Mouse (Mus musculus) spleen, adult 12 weeks (tissue): Measurements from ENCODE around the gene Sema4f.

Source experiments
- DNase-seq: peaks from one replicate; pipeline ENCODE4 v3.0.0; 2022; ENCODE audit warnings: low spot score

The Sema4f gene

DNA sequence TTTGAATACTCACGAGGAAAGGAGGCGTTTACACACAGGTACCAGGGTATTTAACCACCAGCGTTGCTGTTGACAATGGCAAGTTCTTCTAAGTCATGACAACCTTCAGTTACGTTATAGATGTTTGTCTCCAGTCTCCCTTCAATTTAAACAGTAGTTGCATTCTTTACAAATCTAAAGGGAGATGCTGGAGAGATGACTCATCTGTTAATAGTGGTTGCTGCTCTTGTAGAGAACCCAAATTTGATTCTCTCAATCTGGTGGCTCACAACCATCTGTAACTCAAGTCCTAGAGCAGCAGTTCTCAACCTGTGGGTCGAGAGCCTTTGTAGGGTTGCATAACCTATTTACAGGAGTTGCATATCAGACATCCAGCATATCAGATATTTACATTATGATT lies 71.1 kb downstream of the Sema4f start:
- DNase-seq, result no peak

DNA sequence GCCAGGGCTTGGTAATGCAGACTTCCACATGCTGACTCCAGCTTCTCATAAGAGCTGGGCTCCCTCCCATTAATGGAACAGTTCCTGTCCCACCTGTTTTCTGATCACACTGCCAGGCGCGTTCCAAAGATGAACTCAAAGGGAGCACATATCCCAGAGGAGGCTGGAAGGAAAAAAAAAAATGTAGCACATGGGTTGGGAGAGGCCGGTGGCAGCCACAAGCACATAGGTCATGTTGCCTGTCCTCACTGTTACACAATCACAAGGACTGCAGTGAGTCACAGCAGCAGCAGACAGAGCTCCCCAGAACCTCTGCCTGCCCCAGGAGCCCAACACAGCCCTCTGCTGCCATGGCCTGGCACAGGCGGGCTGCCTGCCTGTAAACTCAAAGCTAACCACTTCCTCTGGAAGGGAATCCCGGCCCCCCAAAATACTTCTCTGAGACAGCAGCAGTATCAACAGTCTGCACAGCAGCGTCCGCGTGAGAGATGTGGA lies 76.1 kb downstream of the Sema4f start:
- DNase-seq, result no peak

DNA sequence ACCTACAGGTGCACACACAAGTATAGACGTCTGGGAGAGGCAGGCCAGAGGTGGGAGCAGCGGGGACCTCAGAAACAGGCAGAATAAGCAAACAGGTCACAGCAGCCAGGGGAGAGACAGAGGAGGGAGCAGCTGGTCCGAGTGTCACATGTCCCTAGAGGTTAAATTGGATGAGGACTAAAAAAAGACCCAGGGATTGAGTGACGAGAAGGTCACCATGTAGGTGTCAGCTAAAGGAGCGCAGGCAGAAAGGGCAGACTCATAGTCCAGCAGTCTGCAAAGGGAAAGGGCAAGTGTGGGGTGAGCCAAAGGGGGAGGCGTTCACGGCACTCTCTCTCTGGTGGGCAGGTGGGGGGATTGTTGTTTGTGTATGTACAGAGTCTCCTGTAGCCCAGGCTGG lies 77.1 kb downstream of the Sema4f start:
- DNase-seq, result no peak

DNA sequence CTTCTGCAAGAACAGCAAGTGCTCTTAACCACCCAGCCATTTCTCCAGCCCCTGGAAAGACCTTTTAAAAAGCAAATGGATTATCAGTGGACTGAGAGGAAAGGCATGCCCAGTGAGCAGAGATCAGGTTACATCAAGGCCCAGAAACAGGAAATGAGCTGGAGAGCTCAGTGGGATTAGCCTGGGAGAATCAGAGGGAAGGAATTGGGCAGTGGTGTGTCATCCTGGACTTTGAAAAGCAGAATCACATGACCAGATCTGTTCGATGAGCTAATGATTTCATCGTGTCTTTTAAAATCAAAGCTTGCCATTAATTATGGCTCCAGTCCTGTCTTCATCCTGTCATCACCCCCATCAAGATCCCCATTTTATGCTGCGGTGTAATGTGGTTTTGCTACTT lies 77.5 kb downstream of the Sema4f start:
- DNase-seq, result no peak
